Mouse (Mus musculus) neural tube, embryonic 11.5 days (tissue): ENCODE data around the gene Rap1gap2. TPM values are rescaled to one million over a fixed set of nuclear protein-coding genes. Genes with fewer than 3 reads are reported as not detected.

Experiments
- ATAC-seq: fragments of 200-750 bp; cut with Nextera tagmentation; 2 replicates; pipeline ENCODE4 v1.8.0; 2017; ENCODE audit warnings: moderate number of reproducible peaks, mild to moderate bottlenecking, moderate TSS enrichment, moderate library complexity; ENCODE audit not compliant: insufficient read depth, low FRiP score, low TSS enrichment
- DNase-seq: peaks from one replicate; pipeline ENCODE4 v3.0.0-alpha.2; 2015; ENCODE audit warnings: low spot score
- H3K27ac ChIP-seq: fragments of 300-500 bp; sonication (generic); 2 replicates; pipeline ENCODE4 v1.5.1; 2014; ENCODE audit warnings: low read depth, mild to moderate bottlenecking, low read length
- H3K27me3 ChIP-seq: fragments of 300-500 bp; sonication (generic); 2 replicates; pipeline ENCODE4 v1.6.1; 2014; ENCODE audit warnings: mild to moderate bottlenecking, low read length, mixed read lengths; ENCODE audit not compliant: control insufficient read depth, insufficient read depth
- H3K36me3 ChIP-seq: fragments of 300-500 bp; sonication (generic); 2 replicates; pipeline ENCODE4 v1.6.1; 2014; ENCODE audit warnings: mild to moderate bottlenecking, low read length, moderate library complexity, mixed read lengths; ENCODE audit not compliant: control insufficient read depth, insufficient read depth
- H3K4me1 ChIP-seq: fragments of 300-500 bp; sonication (generic); 2 replicates; pipeline ENCODE4 v1.6.1; 2014; ENCODE audit warnings: low read length, mixed read lengths; ENCODE audit not compliant: control insufficient read depth, insufficient read depth
- H3K4me2 ChIP-seq: fragments of 300-500 bp; sonication (generic); 2 replicates; pipeline ENCODE4 v1.6.1; 2014; ENCODE audit warnings: low read depth, mild to moderate bottlenecking, moderate library complexity
- H3K4me3 ChIP-seq: fragments of 300-500 bp; sonication (generic); 2 replicates; pipeline ENCODE4 v1.5.1; 2014; ENCODE audit warnings: low read depth, low read length
- H3K9ac ChIP-seq: fragments of 300-500 bp; sonication (generic); 2 replicates; pipeline ENCODE4 v1.6.1; 2014; ENCODE audit warnings: mild to moderate bottlenecking, low read length
- H3K9me3 ChIP-seq: fragments of 300-500 bp; sonication (generic); 2 replicates; pipeline ENCODE4 v1.6.1; 2016; ENCODE audit warnings: low read length; ENCODE audit not compliant: control insufficient read depth
- WGBS: fragments of 180-500 bp; shearing (Covaris S2); extraction: QIAGEN DNeasy Blood & Tissue Kit; methylation state at CpG from one replicate; pipeline ENCODE4 v1.1.7; 2014; 5-methylcytosine and 5-hydroxymethylcytosine counted together
- polyA plus RNA-seq: library from polyadenylated mRNA; unstranded; fragments of >200 nt; fragmentation: Nextera tagmentation; extraction: Ambion mirVana; gene quantifications from 2 replicates; pipeline ENCODE4 v1.2.1, GENCODE M21; 2014

Rap1gap2 gene
- polyA plus RNA-seq, 1 experiment from 2014 or later = 3.3 TPM

DNA sequence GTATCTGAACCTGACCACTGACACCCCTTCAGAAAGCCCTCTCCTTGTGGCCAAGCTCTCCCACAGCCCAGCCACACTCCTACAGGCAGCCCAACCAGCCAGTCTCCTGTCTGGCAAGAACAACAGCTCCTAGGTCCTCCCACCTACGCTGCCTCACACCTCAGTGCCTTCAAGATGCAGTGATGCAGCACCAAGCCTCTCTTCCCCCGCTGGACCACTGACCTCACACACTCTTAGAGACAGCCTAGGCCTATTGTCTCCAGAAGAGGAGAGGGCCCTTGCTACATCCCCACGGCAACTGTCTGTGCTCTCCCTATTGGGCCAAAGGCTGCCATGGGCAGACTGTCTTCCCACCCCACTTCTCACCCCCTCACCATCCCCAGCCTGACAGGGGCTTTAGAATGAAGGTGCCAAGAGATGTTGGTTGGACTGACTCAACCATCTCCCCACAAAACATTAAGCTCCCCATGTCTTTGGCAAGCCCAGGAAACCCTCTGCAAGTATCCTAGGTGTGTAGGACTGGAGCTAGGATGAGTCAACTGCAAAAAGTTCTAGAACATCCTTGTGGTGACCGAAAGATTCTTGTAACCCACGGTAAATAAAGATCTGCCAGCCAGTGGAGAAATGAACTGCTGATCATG is 50.8 kb downstream of the Rap1gap2 start:
- 70% methylated on average over 5 of the region's 5 CpGs for WGBS

DNA sequence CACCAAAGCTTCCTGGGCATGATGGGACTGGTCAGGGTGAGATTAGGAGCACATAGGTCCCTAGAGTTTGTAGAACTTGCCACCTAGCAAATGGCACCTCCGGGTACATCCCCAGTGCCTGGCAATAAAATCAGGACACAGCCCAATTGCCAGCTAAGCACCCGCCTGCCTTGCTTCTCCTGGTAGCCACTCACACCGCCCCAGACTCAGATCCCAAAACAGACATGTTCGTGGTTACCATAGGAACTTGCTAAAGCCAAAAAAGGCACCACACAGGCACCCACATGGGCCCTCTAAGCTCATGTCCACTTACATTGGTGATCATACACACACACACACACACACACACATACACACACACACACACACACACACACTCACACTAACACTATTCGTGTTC is 51.8 kb downstream of the Rap1gap2 start:
- no peak for ATAC-seq
- no peak for DNase-seq
- no peaks in the 10 kb centered on the region for H3K36me3 ChIP-seq
- no peak overlapping the region for H3K4me3 ChIP-seq
- 84% methylated on average over 5 of the region's 5 CpGs for WGBS
- H3K4me1 ChIP-seq = peaks cover 6% of the 10 kb centered on the region; the same call in 1 of the 2 replicates
- no peak overlapping the region for H3K27ac ChIP-seq
- no peak overlapping the region for H3K9ac ChIP-seq
- H3K4me2 ChIP-seq = no peak overlapping the region
- no peaks in the 10 kb centered on the region for H3K27me3 ChIP-seq
- H3K9me3 ChIP-seq = no peaks in the 10 kb centered on the region

More for the DNA sequence above, 50.8 kb downstream of the Rap1gap2 start:
- Histone ChIP-seq H3K36me3 (no peaks in the 10 kb centered on the region), H3K4me2 (no peak overlapping the region), H3K4me3 (no peak overlapping the region), H3K9ac (no peak overlapping the region), H3K9me3 (no peaks in the 10 kb centered on the region), H3K4me1 (0 out of 2 replicates have a peak, but pooled peaks cover 2% of the 10 kb centered on the region), H3K27ac (no peak overlapping the region), H3K27me3 (no peaks in the 10 kb centered on the region)
- DNase-seq (no peak), ATAC-seq (no peak)

DNA sequence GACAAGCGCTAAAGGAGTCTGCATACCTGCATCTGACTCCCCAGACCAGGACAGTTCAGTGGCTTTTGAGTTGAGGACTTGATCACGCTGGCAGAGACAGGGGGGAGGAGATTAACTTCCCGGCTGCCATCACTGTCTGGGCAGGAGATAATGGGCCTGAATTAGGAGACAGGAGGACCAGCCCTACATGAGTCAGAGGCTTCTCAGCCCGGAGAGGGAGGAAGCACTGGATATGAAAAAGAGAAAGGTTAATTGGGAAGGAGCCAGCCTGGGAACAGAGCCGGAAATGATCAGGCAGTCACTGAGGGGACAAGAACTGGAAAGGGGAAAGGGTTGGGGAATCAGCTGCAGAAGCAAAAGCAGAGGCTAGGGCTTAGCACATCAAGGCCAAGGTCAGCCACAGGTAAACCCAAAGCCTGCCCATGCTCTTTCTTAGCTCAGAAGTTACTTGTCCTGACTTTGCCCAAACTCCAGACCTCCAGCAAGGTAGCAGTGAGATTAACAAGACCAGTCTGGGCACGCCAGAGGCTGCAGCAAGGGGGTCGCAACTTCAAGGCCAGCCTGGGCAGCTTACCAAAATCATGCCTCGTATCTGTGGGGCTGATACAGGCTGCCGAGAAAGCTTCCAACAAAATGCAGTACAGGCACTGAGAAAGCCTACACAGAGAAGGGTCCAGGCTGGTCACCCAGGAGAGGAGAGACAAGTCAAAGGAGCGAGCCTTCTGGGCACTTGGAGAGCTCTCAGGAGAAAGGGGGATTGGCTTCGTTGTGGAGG is 53.1 kb downstream of the Rap1gap2 start:
- H3K4me1 ChIP-seq = peaks cover 6% of the 10 kb centered on the region; the same call in 1 of the 2 replicates
- no peaks in the 10 kb centered on the region for H3K36me3 ChIP-seq
- DNase-seq (no peak), ATAC-seq (no peak)
- no peak overlapping the region for H3K9ac ChIP-seq
- no peak overlapping the region for H3K27ac ChIP-seq
- H3K27me3 ChIP-seq = no peaks in the 10 kb centered on the region
- no peak overlapping the region for H3K4me2 ChIP-seq
- WGBS = 77% methylated on average over 11 of the region's 11 CpGs
- no peak overlapping the region for H3K4me3 ChIP-seq
- no peaks in the 10 kb centered on the region for H3K9me3 ChIP-seq

DNA sequence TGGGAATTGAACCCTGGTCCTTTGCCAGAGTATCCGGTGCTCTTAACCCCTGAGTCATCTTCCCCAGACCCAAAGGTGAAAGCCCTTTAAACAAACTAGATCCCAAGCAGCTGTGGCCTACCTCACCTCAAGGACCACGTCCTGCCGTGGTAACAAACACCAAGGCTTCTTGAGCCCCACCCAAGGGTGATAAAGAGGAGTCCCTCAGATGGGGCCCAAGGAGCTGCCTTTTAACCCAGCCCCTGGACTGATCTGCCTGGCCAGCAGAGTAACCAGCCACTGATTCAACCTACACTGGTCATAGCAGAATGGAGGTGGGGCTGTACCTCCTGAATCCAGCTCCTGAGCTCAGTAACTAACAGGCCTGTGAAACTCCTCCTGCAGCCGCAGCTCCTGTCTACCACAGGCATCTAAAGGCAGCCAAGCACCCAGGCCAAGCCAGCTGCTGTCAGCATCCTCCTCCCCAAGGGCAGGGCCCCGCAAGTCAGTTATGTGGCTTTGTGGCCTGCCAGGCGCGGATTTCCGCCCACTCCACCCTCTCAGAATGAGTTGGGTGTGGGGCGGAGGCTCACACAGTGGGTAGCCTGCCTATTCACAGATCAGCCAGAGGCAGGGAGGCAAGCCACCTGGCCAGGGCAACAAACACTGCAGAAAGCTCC is 54.9 kb downstream of the Rap1gap2 start:
- Histone ChIP-seq H3K36me3 (no peaks in the 10 kb centered on the region), H3K27ac (no peak overlapping the region), H3K9me3 (no peaks in the 10 kb centered on the region), H3K27me3 (no peaks in the 10 kb centered on the region), H3K4me3 (no peak overlapping the region), H3K4me1 (peaks cover 6% of the 10 kb centered on the region; the same call in 1 of the 2 replicates), H3K9ac (peak overlapping the region; percentile 26; the same call in 1 of the 2 replicates), H3K4me2 (no peak overlapping the region)
- no peak for ATAC-seq
- WGBS = 40% methylated on average over 9 of the region's 9 CpGs
- DNase-seq = no peak

DNA sequence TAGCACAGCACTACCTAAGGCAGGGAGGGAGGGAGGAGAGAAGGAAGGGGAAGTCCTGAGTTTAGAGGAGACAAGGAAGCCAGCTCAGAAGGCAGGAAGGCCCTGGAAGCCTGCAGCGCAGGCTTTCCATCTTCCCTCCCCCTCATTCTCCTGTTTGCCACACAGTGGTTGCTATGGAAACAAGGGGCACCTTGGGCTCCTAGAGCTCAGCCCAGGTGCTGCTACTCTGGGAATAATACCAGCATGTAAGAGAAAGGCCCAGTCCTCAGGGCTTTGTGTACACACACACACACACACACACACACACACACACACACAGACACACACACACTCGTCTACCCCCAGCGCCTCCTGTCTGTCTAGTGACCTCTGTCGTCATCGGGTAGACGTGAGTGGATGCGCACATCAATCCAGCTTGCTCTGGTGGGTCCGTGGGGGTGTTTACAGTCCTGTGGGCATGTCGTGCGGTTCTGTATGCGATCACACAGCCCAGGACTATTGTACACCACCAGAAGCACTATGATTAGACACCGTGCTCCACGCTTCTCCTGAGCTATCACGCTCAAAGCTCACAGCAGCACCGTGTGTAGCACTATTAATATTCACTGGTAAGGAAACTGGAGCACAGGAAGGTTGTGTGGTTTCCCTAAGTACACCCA is 55.9 kb downstream of the Rap1gap2 start:
- ATAC-seq = peak; percentile 53; the same call in 1 of the 2 replicates
- Histone ChIP-seq H3K4me2 (no peak overlapping the region), H3K4me3 (no peak overlapping the region), H3K9me3 (no peaks in the 10 kb centered on the region), H3K9ac (no peak overlapping the region), H3K36me3 (no peaks in the 10 kb centered on the region), H3K27ac (peak overlapping the region; percentile 34; the same call in 1 of the 2 replicates), H3K4me1 (peaks cover 6% of the 10 kb centered on the region; the same call in 1 of the 2 replicates), H3K27me3 (no peaks in the 10 kb centered on the region)
- 62% methylated on average over 15 of the region's 15 CpGs for WGBS
- DNase-seq = no peak

DNA sequence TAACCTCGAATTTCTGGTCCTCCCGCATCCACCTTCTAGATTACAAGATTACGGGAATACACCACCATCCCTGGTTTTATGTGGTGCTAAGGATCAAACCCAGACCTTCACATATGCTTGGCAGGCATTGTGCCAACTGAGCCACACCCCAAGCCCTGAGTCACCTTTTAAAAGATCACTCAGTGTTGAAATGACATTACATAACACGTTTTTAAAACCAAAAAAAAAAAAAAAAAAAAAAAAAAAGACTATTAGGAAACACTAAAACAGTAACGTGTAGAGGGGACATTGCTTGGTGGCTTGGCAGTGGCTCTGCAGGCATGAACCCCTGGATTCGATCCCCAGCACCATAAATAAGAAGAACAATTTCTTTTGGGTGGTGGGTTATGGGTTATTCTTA is 59.1 kb downstream of the Rap1gap2 start:
- Histone ChIP-seq H3K36me3 (no peaks in the 10 kb centered on the region), H3K27ac (no peak overlapping the region), H3K4me3 (no peak overlapping the region), H3K4me1 (peaks cover 10% of the 10 kb centered on the region), H3K27me3 (no peaks in the 10 kb centered on the region), H3K9ac (no peak overlapping the region), H3K9me3 (no peaks in the 10 kb centered on the region), H3K4me2 (no peak overlapping the region)
- ATAC-seq (no peak), DNase-seq (no peak)
- WGBS = 74% methylated on average over 6 of the region's 6 CpGs

DNA sequence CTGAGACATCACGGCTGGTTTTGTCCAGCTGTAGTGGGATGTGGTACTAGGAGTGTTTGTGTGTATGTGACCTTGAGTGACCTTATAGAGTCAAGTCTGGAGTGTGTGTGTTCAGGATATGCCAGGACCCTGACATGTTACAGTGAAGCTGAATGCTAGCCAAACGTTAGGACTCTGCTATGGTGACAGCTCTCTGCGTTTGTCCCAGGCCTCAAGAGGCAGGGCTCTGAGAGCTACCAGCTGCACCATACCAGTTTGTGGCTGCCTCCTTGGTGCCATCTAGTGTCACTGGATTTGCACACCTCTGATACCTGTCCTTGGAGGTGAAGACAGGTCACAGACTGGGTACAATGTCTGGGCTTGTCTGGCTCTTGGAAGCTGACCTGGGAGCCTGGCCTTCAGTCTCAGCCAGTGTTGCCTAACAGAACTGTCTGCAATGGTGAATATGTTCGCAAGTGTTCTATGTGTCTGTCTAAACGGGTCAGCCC is 60.1 kb downstream of the Rap1gap2 start:
- ATAC-seq (no peak), DNase-seq (no peak)
- H3K36me3 ChIP-seq = no peaks in the 10 kb centered on the region
- H3K27ac ChIP-seq = no peak overlapping the region
- H3K9ac ChIP-seq = no peak overlapping the region
- H3K4me2 ChIP-seq = no peak overlapping the region
- H3K27me3 ChIP-seq = no peaks in the 10 kb centered on the region
- H3K9me3 ChIP-seq = no peaks in the 10 kb centered on the region
- WGBS = 72% methylated on average over 5 of the region's 5 CpGs
- peaks cover 8% of the 10 kb centered on the region for H3K4me1 ChIP-seq
- H3K4me3 ChIP-seq = no peak overlapping the region

DNA sequence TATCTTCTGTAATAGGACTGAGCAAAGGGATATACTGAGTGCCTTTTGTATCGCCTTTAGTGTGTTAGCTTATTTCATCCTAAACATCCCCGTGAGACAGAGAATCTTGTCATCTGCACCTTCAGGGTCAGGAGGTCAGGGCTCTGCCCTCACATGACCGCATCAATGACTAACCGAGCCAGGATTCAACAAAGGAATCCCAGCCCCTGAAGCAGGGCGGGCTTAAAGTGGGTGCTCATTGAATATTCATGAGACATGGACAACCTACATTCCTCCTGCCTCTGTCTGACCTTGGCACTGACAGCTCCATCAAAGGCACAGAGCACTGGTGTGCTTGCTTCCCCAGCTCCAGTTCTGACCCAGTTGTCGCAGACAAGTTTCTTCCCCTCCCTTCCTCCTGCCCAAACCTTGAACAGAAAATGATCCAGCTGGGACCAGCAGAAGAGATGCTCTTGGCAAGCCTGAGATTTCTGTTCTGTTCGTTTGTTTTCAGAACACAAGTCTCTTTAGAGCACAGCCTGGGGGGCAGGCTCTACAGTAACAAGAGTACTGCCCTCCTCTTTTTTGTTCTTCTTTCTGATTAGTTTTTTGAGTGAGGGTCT is 61.8 kb downstream of the Rap1gap2 start:
- H3K4me1 ChIP-seq = peaks cover 4% of the 10 kb centered on the region
- 21% methylated on average over 7 of the region's 7 CpGs for WGBS
- peak overlapping the region; percentile 46; the same call in 1 of the 2 replicates for H3K27ac ChIP-seq
- H3K27me3 ChIP-seq = no peaks in the 10 kb centered on the region
- H3K36me3 ChIP-seq = no peaks in the 10 kb centered on the region
- ATAC-seq (0 out of 2 replicates have a peak, but pooled peaks have one; percentile 52), DNase-seq (no peak)
- H3K9me3 ChIP-seq = no peaks in the 10 kb centered on the region
- H3K9ac ChIP-seq = no peak overlapping the region
- no peak overlapping the region for H3K4me3 ChIP-seq
- no peak overlapping the region for H3K4me2 ChIP-seq
